Mouse (Mus musculus) embryonic facial prominence, embryonic 14.5 days (tissue): Measurements from ENCODE around the gene Olig2. TPM values are rescaled to one million over a fixed set of nuclear protein-coding genes. Genes with fewer than 3 reads are reported as not detected.
A peak's percentile ranks its signal among the peaks of the same experiment; 100 is the strongest.

Experiments
- ATAC-seq: fragments of 200-750 bp; cut with Nextera tagmentation; 2 replicates; pipeline ENCODE4 v1.8.0; 2017; ENCODE audit warnings: low read depth, moderate number of reproducible peaks, moderate TSS enrichment
- DNase-seq: peaks from one replicate; pipeline ENCODE4 v3.0.0-alpha.2; 2015; ENCODE audit warnings: low spot score
- H3K27ac ChIP-seq: fragments of 300-500 bp; sonication (generic); replicated peaks from 2 replicates; pipeline ENCODE4 v1.5.1; 2014; ENCODE audit warnings: low read depth, mild to moderate bottlenecking, low read length, moderate library complexity
- H3K27me3 ChIP-seq: fragments of 300-500 bp; sonication (generic); replicated peaks from 2 replicates; pipeline ENCODE4 v1.6.1; 2014; ENCODE audit warnings: low read length; ENCODE audit not compliant: control insufficient read depth, insufficient read depth
- H3K36me3 ChIP-seq: fragments of 300-500 bp; sonication (generic); 2 replicates; pipeline ENCODE4 v1.6.1; 2014; ENCODE audit warnings: low read length, mixed read lengths; ENCODE audit not compliant: control insufficient read depth, insufficient read depth
- H3K4me1 ChIP-seq: fragments of 300-500 bp; sonication (generic); 2 replicates; pipeline ENCODE4 v1.6.1; 2014; ENCODE audit warnings: antibody characterized with exemption, low read length; ENCODE audit not compliant: control insufficient read depth, insufficient read depth
- H3K4me2 ChIP-seq: fragments of 300-500 bp; sonication (generic); 2 replicates; pipeline ENCODE4 v1.6.1; 2014; ENCODE audit warnings: low read depth, mild to moderate bottlenecking, low read length, moderate library complexity, mixed read lengths
- H3K4me3 ChIP-seq: fragments of 300-500 bp; sonication (generic); 2 replicates; pipeline ENCODE4 v1.5.1; 2014; ENCODE audit warnings: low read depth, mild to moderate bottlenecking, low read length
- H3K9ac ChIP-seq: fragments of 300-500 bp; sonication (generic); 2 replicates; pipeline ENCODE4 v1.6.1; 2014; ENCODE audit warnings: low read depth, mild to moderate bottlenecking, low read length, moderate library complexity, mixed read lengths
- H3K9me3 ChIP-seq: fragments of 300-500 bp; sonication (generic); 2 replicates; pipeline ENCODE4 v1.6.1; 2016; ENCODE audit warnings: low read length; ENCODE audit not compliant: control insufficient read depth
- WGBS: fragments of 180-500 bp; shearing (Covaris S2); extraction: QIAGEN DNeasy Blood & Tissue Kit; methylation state at CpG from one replicate; pipeline ENCODE4 v1.1.7; 2014; 5-methylcytosine and 5-hydroxymethylcytosine counted together
- polyA plus RNA-seq: library from polyadenylated mRNA; unstranded; fragments of >200 nt; fragmentation: Nextera tagmentation; extraction: Ambion mirVana; gene quantifications from 2 replicates; pipeline ENCODE4 v1.2.1, GENCODE M21; 2014

The Olig2 gene
- polyA plus RNA-seq, 1 experiment from 2014 or later = 1.1 TPM

GRCm38 (mm10) chr16:91199815-91200214 lies 25.4 kb upstream of the Olig2 start:
- 93% methylated on average over 7 of the region's 7 CpGs for WGBS

DNA sequence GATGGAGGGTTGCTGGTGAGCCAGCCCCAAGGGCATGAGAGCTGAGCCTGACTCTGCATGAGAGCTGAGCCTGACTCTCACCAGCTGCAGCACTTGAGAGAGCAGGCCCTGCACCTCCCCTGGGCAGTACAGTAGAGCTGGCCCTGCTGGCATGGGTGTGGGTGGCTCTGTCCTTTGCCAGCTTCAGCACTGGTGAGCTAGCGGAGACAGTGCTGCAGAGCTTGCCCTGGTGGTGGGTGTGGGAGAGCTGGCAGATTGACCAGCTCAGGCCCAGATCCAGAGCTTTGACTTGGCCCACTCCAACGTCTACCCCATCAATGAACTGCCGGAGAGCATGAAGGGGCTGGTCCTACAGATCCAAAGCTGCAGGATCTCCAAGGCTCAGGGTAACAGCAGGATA lies 22.3 kb upstream of the Olig2 start:
- Histone ChIP-seq H3K9ac (no peak overlapping the region), H3K36me3 (no peaks in the 10 kb centered on the region), H3K4me2 (no peak overlapping the region), H3K27ac (no peak overlapping the region), H3K27me3 (no peaks in the 10 kb centered on the region), H3K4me3 (no peak overlapping the region), H3K4me1 (no peaks in the 10 kb centered on the region), H3K9me3 (no peaks in the 10 kb centered on the region)
- DNase-seq (no peak), ATAC-seq (no peak)
- WGBS = 75% methylated on average over 3 of the region's 3 CpGs

More at GRCm38 (mm10) chr16:91199815-91200214, 25.4 kb upstream of the Olig2 start:
- no peak overlapping the region for H3K4me2 ChIP-seq
- no peaks in the 10 kb centered on the region for H3K4me1 ChIP-seq
- no peaks in the 10 kb centered on the region for H3K9me3 ChIP-seq
- H3K9ac ChIP-seq = no peak overlapping the region
- no peak overlapping the region for H3K27ac ChIP-seq
- H3K27me3 ChIP-seq = no peaks in the 10 kb centered on the region
- H3K4me3 ChIP-seq = no peak overlapping the region
- no peaks in the 10 kb centered on the region for H3K36me3 ChIP-seq
- ATAC-seq (no peak), DNase-seq (no peak)

- Histone ChIP-seq H3K36me3 (no peaks in the 10 kb centered on the region), H3K27ac (no peak overlapping the region), H3K9ac (no peak overlapping the region), H3K4me1 (no peaks in the 10 kb centered on the region), H3K4me3 (no peak overlapping the region), H3K4me2 (no peak overlapping the region), H3K27me3 (peaks cover 7% of the 10 kb centered on the region; the same call in 1 of the 2 replicates), H3K9me3 (no peaks in the 10 kb centered on the region)
- 63% methylated on average over 1 of the region's 1 CpGs for WGBS
- no peak for DNase-seq
- no peak for ATAC-seq
Measured at GRCm38 (mm10) chr16:91206371-91206770, 18.9 kb upstream of the Olig2 start.

- Histone ChIP-seq H3K27me3 (peaks cover 88% of the 10 kb centered on the region), H3K4me2 (no peak overlapping the region), H3K4me3 (no peak overlapping the region), H3K9ac (no peak overlapping the region), H3K4me1 (no peaks in the 10 kb centered on the region), H3K36me3 (no peaks in the 10 kb centered on the region), H3K9me3 (peaks cover 5% of the 10 kb centered on the region), H3K27ac (no peak overlapping the region)
- DNase-seq (no peak), ATAC-seq (no peak)
- 34% methylated on average over 6 of the region's 6 CpGs for WGBS
Measured at GRCm38 (mm10) chr16:91217077-91217476, 8.2 kb upstream of the Olig2 start.

DNA sequence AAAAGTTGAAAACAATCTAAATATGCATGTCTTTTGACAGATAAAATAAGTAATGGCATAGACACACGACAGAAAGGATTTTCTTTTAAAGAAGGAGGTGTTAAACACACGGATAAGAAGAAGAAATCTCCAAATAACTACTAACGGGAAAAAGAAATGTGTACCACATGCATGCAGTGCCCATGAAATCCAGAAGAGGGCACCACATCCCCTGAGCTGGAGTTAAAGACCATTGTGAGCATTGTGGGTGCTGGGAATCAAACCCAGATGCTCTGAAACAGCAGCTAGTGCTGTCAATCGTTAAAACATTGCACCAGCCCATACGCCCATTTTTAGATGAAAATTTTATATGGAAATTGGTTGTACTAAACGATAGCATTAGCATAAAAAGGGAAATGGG lies 7.3 kb upstream of the Olig2 start:
- ATAC-seq (no peak), DNase-seq (no peak)
- Histone ChIP-seq H3K36me3 (no peaks in the 10 kb centered on the region), H3K4me3 (no peak overlapping the region), H3K4me2 (no peak overlapping the region), H3K9ac (no peak overlapping the region), H3K4me1 (no peaks in the 10 kb centered on the region), H3K9me3 (peaks cover 5% of the 10 kb centered on the region), H3K27me3 (peaks cover 88% of the 10 kb centered on the region), H3K27ac (no peak overlapping the region)
- 74% methylated on average over 6 of the region's 6 CpGs for WGBS

DNA sequence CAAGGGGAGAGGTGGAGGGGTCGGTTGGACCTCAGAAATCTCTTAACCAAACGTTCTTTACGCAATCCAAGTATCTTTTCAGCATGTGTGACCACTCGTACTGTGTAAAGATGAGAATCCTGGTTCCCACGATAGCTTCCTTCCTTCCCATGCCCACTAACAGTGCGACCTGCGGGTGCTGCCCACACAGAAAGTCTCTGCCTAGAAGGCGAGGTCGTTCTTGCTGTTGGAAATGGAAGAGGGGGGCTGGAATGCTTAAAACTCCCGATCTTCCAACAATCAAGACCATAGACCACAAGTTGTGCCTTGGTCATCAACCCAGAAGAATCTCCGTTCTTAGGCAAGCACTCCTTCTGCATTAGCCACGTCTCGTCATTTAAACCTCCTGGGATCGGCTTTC lies 6.0 kb upstream of the Olig2 start:
- ATAC-seq (no peak), DNase-seq (no peak)
- H3K4me2 ChIP-seq = no peak overlapping the region
- no peaks in the 10 kb centered on the region for H3K36me3 ChIP-seq
- no peaks in the 10 kb centered on the region for H3K4me1 ChIP-seq
- peaks cover 5% of the 10 kb centered on the region for H3K9me3 ChIP-seq
- no peak overlapping the region for H3K4me3 ChIP-seq
- no peak overlapping the region for H3K9ac ChIP-seq
- peaks cover 90% of the 10 kb centered on the region for H3K27me3 ChIP-seq
- no peak overlapping the region for H3K27ac ChIP-seq
- 12% methylated on average over 14 of the region's 14 CpGs for WGBS

GRCm38 (mm10) chr16:91222171-91222642 lies 3.0 kb upstream of the Olig2 start:
- Histone ChIP-seq H3K27ac (no peak overlapping the region), H3K4me1 (0 out of 2 replicates have a peak, but pooled peaks cover 3% of the 10 kb centered on the region), H3K36me3 (no peaks in the 10 kb centered on the region), H3K9me3 (peaks cover 5% of the 10 kb centered on the region), H3K27me3 (peaks cover 100% of the 10 kb centered on the region), H3K9ac (no peak overlapping the region), H3K4me2 (peak overlapping the region; percentile 41), H3K4me3 (peak overlapping the region; percentile 25)
- DNase-seq (no peak), ATAC-seq (no peak)
- WGBS = under 1% methylated on average over 25 of the region's 25 CpGs

- peaks cover 100% of the 10 kb centered on the region for H3K27me3 ChIP-seq
- H3K27ac ChIP-seq = no peak overlapping the region
- H3K4me3 ChIP-seq = peak overlapping the region; percentile 25
- H3K4me2 ChIP-seq = peak overlapping the region; percentile 41
- peaks cover 5% of the 10 kb centered on the region for H3K9me3 ChIP-seq
- DNase-seq (peak; percentile 30), ATAC-seq (no peak)
- no peaks in the 10 kb centered on the region for H3K36me3 ChIP-seq
- H3K9ac ChIP-seq = no peak overlapping the region
- 0 out of 2 replicates have a peak, but pooled peaks cover 3% of the 10 kb centered on the region for H3K4me1 ChIP-seq
- under 1% methylated on average over 26 of the region's 27 CpGs for WGBS
Measured at GRCm38 (mm10) chr16:91222643-91223271, 2.5 kb upstream of the Olig2 start.
